Mouse (Mus musculus) liver, postnatal 0 days (tissue): ENCODE data around the gene Prss30. TPM values are rescaled to one million over a fixed set of nuclear protein-coding genes. Genes with fewer than 3 reads are reported as not detected.
A peak's percentile ranks its signal among the peaks of the same experiment; 100 is the strongest.

Experiments
- ATAC-seq: fragments of 200-750 bp; cut with Nextera tagmentation; 2 replicates; pipeline ENCODE4 v1.8.0; 2017; ENCODE audit warnings: mild to moderate bottlenecking, moderate library complexity
- DNase-seq: peaks from one replicate; pipeline ENCODE4 v3.0.0-alpha.2; 2016
- H3K27ac ChIP-seq: fragments of 300-500 bp; sonication (generic); 2 replicates; pipeline ENCODE4 v1.5.1; 2014; ENCODE audit warnings: antibody characterized with exemption, moderate library complexity, mild to moderate bottlenecking, low read depth
- H3K27me3 ChIP-seq: fragments of 300-500 bp; sonication (generic); 2 replicates; pipeline ENCODE4 v1.6.1; 2014; ENCODE audit warnings: low read length, control low read depth, mixed read lengths; ENCODE audit not compliant: insufficient read depth
- H3K36me3 ChIP-seq: fragments of 300-500 bp; sonication (generic); replicated peaks from 2 replicates; pipeline ENCODE4 v1.6.1; 2014; ENCODE audit warnings: mild to moderate bottlenecking, control low read depth, low read length, moderate library complexity, mixed read lengths; ENCODE audit not compliant: insufficient read depth
- H3K4me1 ChIP-seq: fragments of 300-500 bp; sonication (generic); 2 replicates; pipeline ENCODE4 v1.6.1; 2014; ENCODE audit warnings: antibody characterized with exemption, mild to moderate bottlenecking, control low read depth; ENCODE audit not compliant: insufficient read depth
- H3K4me2 ChIP-seq: fragments of 300-500 bp; sonication (generic); 2 replicates; pipeline ENCODE4 v1.6.1; 2014; ENCODE audit warnings: low read depth, mild to moderate bottlenecking, low read length, moderate library complexity, mixed read lengths
- H3K4me3 ChIP-seq: fragments of 300-500 bp; sonication (generic); 2 replicates; pipeline ENCODE4 v1.5.1; 2014; ENCODE audit warnings: low read depth, low read length
- H3K9ac ChIP-seq: fragments of 300-500 bp; sonication (generic); replicated peaks from 2 replicates; pipeline ENCODE4 v1.6.1; 2014; ENCODE audit warnings: mild to moderate bottlenecking, moderate library complexity
- H3K9me3 ChIP-seq: fragments of 300-500 bp; sonication (generic); 2 replicates; pipeline ENCODE4 v1.6.1; 2016; ENCODE audit warnings: mild to moderate bottlenecking, control low read depth, low read length, mixed read lengths
- CTCF ChIP-seq: sonication (generic); IDR thresholded peaks from 2 replicates; pipeline ENCODE4 v1.5.1; 2016; ENCODE audit warnings: antibody characterized with exemption, low read depth
- EP300 ChIP-seq: IDR thresholded peaks from 2 replicates; pipeline ENCODE4 v1.6.1; 2016; ENCODE audit warnings: antibody characterized with exemption, low read depth, mild to moderate bottlenecking
- WGBS: fragments of 180-500 bp; shearing (Covaris S2); extraction: QIAGEN DNeasy Blood & Tissue Kit; methylation state at CpG from one replicate; pipeline ENCODE4 v1.1.7; 2014; ENCODE audit not compliant: insufficient replicate concordance; 5-methylcytosine and 5-hydroxymethylcytosine counted together
- polyA plus RNA-seq: library from polyadenylated mRNA; unstranded; fragments of >200 nt; fragmentation: Nextera tagmentation; extraction: Ambion mirVana; gene quantifications from 2 replicates; pipeline ENCODE4 v1.2.1, GENCODE M21; 2015

Prss30 gene
- polyA plus RNA-seq, 1 experiment from 2014 or later = 0.09 TPM

GRCm38 (mm10) chr17:24012921-24013320, 32.6 kb upstream of the Prss30 start:
- Histone ChIP-seq H3K4me1 (no peaks in the 10 kb centered on the region), H3K36me3 (no peaks in the 10 kb centered on the region), H3K27ac (no peak overlapping the region), H3K9ac (no peak overlapping the region), H3K4me2 (no peak overlapping the region), H3K9me3 (no peaks in the 10 kb centered on the region), H3K4me3 (no peak overlapping the region), H3K27me3 (no peaks in the 10 kb centered on the region)
- 78% methylated on average over 2 of the region's 2 CpGs for WGBS
- no peak for DNase-seq
- no peak for ATAC-seq
- no peak for TF ChIP-seq EP300
- TF ChIP-seq CTCF = no peak

GRCm38 (mm10) chr17:24009617-24010016, 29.3 kb upstream of the Prss30 start:
- DNase-seq = no peak
- Histone ChIP-seq H3K27me3 (no peaks in the 10 kb centered on the region), H3K4me1 (no peaks in the 10 kb centered on the region), H3K4me2 (no peak overlapping the region), H3K27ac (no peak overlapping the region), H3K9ac (no peak overlapping the region), H3K9me3 (no peaks in the 10 kb centered on the region), H3K4me3 (no peak overlapping the region), H3K36me3 (no peaks in the 10 kb centered on the region)
- no peak for ATAC-seq
- no peak for TF ChIP-seq EP300
- peak; percentile 20; the same call in 1 of the 2 replicates for TF ChIP-seq CTCF
- WGBS = 56% methylated on average over 5 of the region's 5 CpGs

- whole genome bisulfite sequencing = 59% methylated on average over 4 of the region's 4 CpGs
- no peak for ATAC-seq
- no peak overlapping the region for H3K4me2 ChIP-seq
Observed at GRCm38 (mm10) chr17:24008105-24008504, 27.7 kb upstream of the Prss30 start.

GRCm38 (mm10) chr17:24007391-24007790, 27.0 kb upstream of the Prss30 start:
- no peaks in the 10 kb centered on the region for H3K27me3 ChIP-seq
- ATAC-seq (peak; percentile 93), DNase-seq (peak; percentile 46)
- H3K27ac ChIP-seq = peak overlapping the region; percentile 66; the same call in 1 of the 2 replicates
- no peaks in the 10 kb centered on the region for H3K36me3 ChIP-seq
- no peak overlapping the region for H3K4me3 ChIP-seq
- TF ChIP-seq EP300 (no peak), CTCF (no peak)
- H3K4me2 ChIP-seq = no peak overlapping the region
- H3K9me3 ChIP-seq = no peaks in the 10 kb centered on the region
- H3K4me1 ChIP-seq = no peaks in the 10 kb centered on the region
- WGBS = 46% methylated on average over 1 of the region's 1 CpGs
- H3K9ac ChIP-seq = no peak overlapping the region

More at GRCm38 (mm10) chr17:24008105-24008504, 27.7 kb upstream of the Prss30 start:
- Histone ChIP-seq H3K4me1 (no peaks in the 10 kb centered on the region), H3K36me3 (no peaks in the 10 kb centered on the region), H3K9ac (no peak overlapping the region), H3K27ac (no peak overlapping the region), H3K4me3 (no peak overlapping the region), H3K9me3 (no peaks in the 10 kb centered on the region), H3K27me3 (no peaks in the 10 kb centered on the region)
- DNase-seq = no peak
- TF ChIP-seq EP300 (no peak), CTCF (no peak)

GRCm38 (mm10) chr17:24006930-24007329, 26.6 kb upstream of the Prss30 start:
- no peaks in the 10 kb centered on the region for H3K27me3 ChIP-seq
- no peak overlapping the region for H3K4me3 ChIP-seq
- H3K36me3 ChIP-seq = no peaks in the 10 kb centered on the region
- H3K27ac ChIP-seq = peak overlapping the region; percentile 66; the same call in 1 of the 2 replicates
- H3K9ac ChIP-seq = no peak overlapping the region
- WGBS = 38% methylated on average over 2 of the region's 2 CpGs
- H3K4me2 ChIP-seq = no peak overlapping the region
- ATAC-seq = peak; percentile 35; the same call in 1 of the 2 replicates
- H3K4me1 ChIP-seq = no peaks in the 10 kb centered on the region
- H3K9me3 ChIP-seq = no peaks in the 10 kb centered on the region
- no peak for TF ChIP-seq CTCF
- no peak; the same call in 1 of the 2 replicates for TF ChIP-seq EP300
- DNase-seq = no peak

GRCm38 (mm10) chr17:24005049-24005448, 24.7 kb upstream of the Prss30 start:
- Histone ChIP-seq H3K36me3 (no peaks in the 10 kb centered on the region), H3K4me3 (no peak overlapping the region), H3K27ac (no peak overlapping the region), H3K9ac (no peak overlapping the region), H3K4me1 (no peaks in the 10 kb centered on the region), H3K4me2 (no peak overlapping the region), H3K9me3 (no peaks in the 10 kb centered on the region), H3K27me3 (no peaks in the 10 kb centered on the region)
- TF ChIP-seq CTCF = no peak
- whole genome bisulfite sequencing = 87% methylated on average over 3 of the region's 3 CpGs
- ATAC-seq = no peak
- DNase-seq = no peak
